30 mouse cellular contexts compared by ENCODE assay signal in the genomic region with DNA sequence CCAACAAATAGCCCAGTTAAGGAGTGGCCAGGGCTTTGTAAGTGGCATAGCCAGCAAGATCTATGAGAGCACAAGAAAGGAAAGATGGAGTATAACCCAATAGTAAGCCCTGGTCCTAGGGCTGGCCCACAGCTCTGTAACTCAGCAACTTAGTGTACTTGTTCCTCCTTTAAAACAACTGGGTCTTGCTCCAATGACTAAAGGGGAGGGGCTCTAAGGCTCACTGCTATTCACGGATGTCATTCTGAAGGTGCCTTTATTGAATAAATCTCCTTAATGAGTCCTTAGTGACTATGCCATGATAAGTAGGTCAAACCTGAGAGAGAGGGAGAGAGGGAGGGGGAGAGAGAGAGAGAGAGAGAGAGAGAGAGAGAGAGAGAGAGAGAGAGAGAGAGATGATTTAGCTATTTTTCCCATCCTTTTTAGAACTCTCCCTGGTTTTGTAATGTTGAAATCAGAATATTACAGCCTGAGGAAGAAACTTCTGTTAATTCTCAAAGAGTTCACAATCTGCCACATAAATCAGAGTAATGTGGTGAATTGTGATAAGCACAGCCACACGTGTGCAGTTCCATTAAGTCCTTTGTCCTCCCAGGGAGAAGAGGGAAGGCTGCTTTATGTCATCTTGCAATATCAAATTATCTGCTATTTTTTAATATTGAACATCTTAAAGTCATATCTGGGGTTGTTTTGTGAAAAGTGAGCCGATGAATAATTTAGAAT.
DNase-seq lines count a peak whose midpoint lies in the region; ATAC-seq and TF ChIP-seq lines count a peak whose summit lies in the region.
"Had no signal": no experiment of that assay in that cellular context is flagged by ENCODE, and none has a peak within 500 bp of the region (broad histone marks: within the 10 kb centered on the region; RNA-seq: fewer than 3 reads in every experiment).

No protein-coding gene starts in this region.

- 61% methylated on average over 3 of the region's 3 CpGs for WGBS in neural tube, embryonic 11.5 days
- WGBS in hindbrain, postnatal 0 days, result 54% methylated on average over 3 of the region's 3 CpGs
- WGBS in neural tube, embryonic 12.5 days, result 49% methylated on average over 3 of the region's 3 CpGs
- WGBS in forebrain, embryonic 12.5 days, result 69% methylated on average over 3 of the region's 3 CpGs

- TF ChIP-seq CTCF in hindbrain, postnatal 0 days (IDR thresholded peaks at IDR 0.05; ENCODE audit: low read depth), result no peak

- H3K4me1 ChIP-seq in neural tube, embryonic 11.5 days (ENCODE audit: control insufficient read depth, insufficient read depth, low read length), result no peaks in the 10 kb centered on the region
- no peaks in the 10 kb centered on the region for H3K4me1 ChIP-seq in hindbrain, postnatal 0 days (ENCODE audit: insufficient read depth, low read length)
- 0 out of 2 replicates have a peak, but pooled peaks cover 3% of the 10 kb centered on the region for H3K4me1 ChIP-seq in neural tube, embryonic 12.5 days
- no peaks in the 10 kb centered on the region for H3K4me1 ChIP-seq in forebrain, embryonic 12.5 days
- H3K4me1 ChIP-seq: embryonic facial prominence, embryonic 13.5 days; forebrain, embryonic 13.5 days; heart, embryonic 12.5 days; kidney, embryonic 15.5 days; limb, embryonic 15.5 days; liver, embryonic 15.5 days; lung, embryonic 15.5 days had no signal

- no peak for DNase-seq in neural tube, embryonic 11.5 days (ENCODE audit: low spot score)
- DNase-seq in neural tube, embryonic 10.5 days (ENCODE audit: extremely low spot score, low spot score), result no peak
- no peak for DNase-seq in hindbrain, postnatal 0 days (ENCODE audit: low spot score)
- peak; percentile 56 for DNase-seq in retina, postnatal 1 day
- DNase-seq in urinary bladder, postnatal 14 days (ENCODE audit: low spot score), result no peak
- DNase-seq in heart, postnatal 4 days, result no peak
- DNase-seq: B cell, adult 2 months; cerebellum, adult 18-20 months; cerebellum, postnatal 14 days; heart, adult 18-20 months; heart, postnatal 10 days; kidney, adult 11 months; left cerebral cortex, postnatal 4 days; lung, postnatal 36 days; right cerebral cortex, postnatal 14 days had no signal

- H3K27me3 ChIP-seq in neural tube, embryonic 11.5 days (ENCODE audit: control insufficient read depth, insufficient read depth, low read length), result no peaks in the 10 kb centered on the region
- no peaks in the 10 kb centered on the region for H3K27me3 ChIP-seq in hindbrain, postnatal 0 days (ENCODE audit: insufficient read depth, low read length)
- no peaks in the 10 kb centered on the region for H3K27me3 ChIP-seq in neural tube, embryonic 12.5 days (replicated peaks)
- no peaks in the 10 kb centered on the region for H3K27me3 ChIP-seq in forebrain, embryonic 12.5 days
- H3K27me3 ChIP-seq: CH12.LX; embryonic facial prominence, embryonic 13.5 days; forebrain, embryonic 13.5 days; heart, embryonic 12.5 days; kidney, embryonic 15.5 days; limb, embryonic 15.5 days; liver, embryonic 15.5 days; lung, embryonic 15.5 days had no signal

- no peak overlapping the region for H3K4me3 ChIP-seq in neural tube, embryonic 11.5 days (ENCODE audit: low read depth, low read length)
- H3K4me3 ChIP-seq in hindbrain, postnatal 0 days (ENCODE audit: low read length), result no peak overlapping the region
- H3K4me3 ChIP-seq in neural tube, embryonic 12.5 days, result no peak overlapping the region
- no peak overlapping the region for H3K4me3 ChIP-seq in forebrain, embryonic 12.5 days (replicated peaks)
- H3K4me3 ChIP-seq: embryonic facial prominence, embryonic 13.5 days; erythroblast, embryonic 14.5 days; forebrain, embryonic 13.5 days; heart, embryonic 12.5 days; kidney, embryonic 15.5 days; left cerebral cortex, adult 2 months; limb, embryonic 15.5 days; liver, embryonic 15.5 days; lung, embryonic 15.5 days had no signal

- no peak overlapping the region for H3K4me2 ChIP-seq in neural tube, embryonic 11.5 days (ENCODE audit: low read depth)
- H3K4me2 ChIP-seq in hindbrain, postnatal 0 days (ENCODE audit: low read depth, low read length), result no peak overlapping the region
- H3K4me2 ChIP-seq in neural tube, embryonic 12.5 days (replicated peaks), result no peak overlapping the region
- H3K4me2 ChIP-seq in forebrain, embryonic 12.5 days, result no peak overlapping the region
- H3K4me2 ChIP-seq: embryonic facial prominence, embryonic 13.5 days; forebrain, embryonic 13.5 days; heart, embryonic 12.5 days; kidney, embryonic 15.5 days; limb, embryonic 15.5 days; liver, embryonic 15.5 days; lung, embryonic 15.5 days had no signal

- H3K36me3 ChIP-seq in neural tube, embryonic 11.5 days (ENCODE audit: control insufficient read depth, insufficient read depth, low read length), result no peaks in the 10 kb centered on the region
- no peaks in the 10 kb centered on the region for H3K36me3 ChIP-seq in hindbrain, postnatal 0 days (ENCODE audit: insufficient read depth, low read length)
- no peaks in the 10 kb centered on the region for H3K36me3 ChIP-seq in neural tube, embryonic 12.5 days
- H3K36me3 ChIP-seq in forebrain, embryonic 12.5 days (replicated peaks), result no peaks in the 10 kb centered on the region
- H3K36me3 ChIP-seq: embryonic facial prominence, embryonic 13.5 days; G1E; heart, embryonic 12.5 days; kidney, embryonic 15.5 days; limb, embryonic 15.5 days; liver, embryonic 15.5 days; lung, embryonic 15.5 days had no signal

- H3K9me3 ChIP-seq in neural tube, embryonic 11.5 days (ENCODE audit: control insufficient read depth, low read length), result no peaks in the 10 kb centered on the region
- no peaks in the 10 kb centered on the region for H3K9me3 ChIP-seq in hindbrain, postnatal 0 days (ENCODE audit: low read length)
- H3K9me3 ChIP-seq in neural tube, embryonic 12.5 days, result no peaks in the 10 kb centered on the region
- H3K9me3 ChIP-seq in forebrain, embryonic 12.5 days, result no peaks in the 10 kb centered on the region
- H3K9me3 ChIP-seq: embryonic facial prominence, embryonic 13.5 days; forebrain, embryonic 13.5 days; heart, embryonic 12.5 days; kidney, embryonic 15.5 days; limb, embryonic 15.5 days; liver, embryonic 15.5 days; lung, embryonic 15.5 days had no signal

- ATAC-seq in neural tube, embryonic 11.5 days (ENCODE audit: insufficient read depth, low FRiP score, low TSS enrichment), result peak; percentile 71
- ATAC-seq in hindbrain, postnatal 0 days, result peak; percentile 40
- peak; percentile 80 for ATAC-seq in neural tube, embryonic 12.5 days (ENCODE audit: low FRiP score, low read depth)
- no peak for ATAC-seq in forebrain, embryonic 12.5 days (ENCODE audit: low FRiP score)
- ATAC-seq: forebrain, embryonic 13.5 days; Patski had no signal

- 0 out of 2 replicates have a peak overlapping the region, but pooled peaks have one; percentile 8 for H3K27ac ChIP-seq in neural tube, embryonic 11.5 days (ENCODE audit: low read depth, low read length)
- no peak overlapping the region for H3K27ac ChIP-seq in hindbrain, postnatal 0 days
- H3K27ac ChIP-seq in neural tube, embryonic 12.5 days, result no peak overlapping the region
- H3K27ac ChIP-seq in forebrain, embryonic 12.5 days, result no peak overlapping the region
- H3K27ac ChIP-seq: embryonic facial prominence, embryonic 13.5 days; forebrain, embryonic 13.5 days; kidney, embryonic 15.5 days; left cerebral cortex, adult 2 months; limb, embryonic 15.5 days; liver, embryonic 15.5 days; lung, embryonic 15.5 days; stomach, postnatal 0 days had no signal

- no peak overlapping the region for H3K9ac ChIP-seq in neural tube, embryonic 11.5 days (ENCODE audit: low read length)
- H3K9ac ChIP-seq in hindbrain, postnatal 0 days (replicated peaks; ENCODE audit: low read length), result no peak overlapping the region
- no peak overlapping the region for H3K9ac ChIP-seq in neural tube, embryonic 12.5 days
- no peak overlapping the region for H3K9ac ChIP-seq in forebrain, embryonic 12.5 days
- H3K9ac ChIP-seq: embryonic facial prominence, embryonic 13.5 days; forebrain, embryonic 13.5 days; heart, embryonic 12.5 days; kidney, embryonic 15.5 days; limb, embryonic 15.5 days; liver, embryonic 15.5 days; lung, embryonic 15.5 days had no signal
